Mouse (Mus musculus) brain, embryonic 14.5 days (tissue): ENCODE measurements around the gene Klhl8. TPM values are rescaled to one million over a fixed set of nuclear protein-coding genes. Genes with fewer than 3 reads are reported as not detected.
A peak's percentile ranks its signal among the peaks of the same experiment; 100 is the strongest.

Source experiments
- DNase-seq: peaks from one replicate; pipeline ENCODE4 v3.0.0-alpha.2; 2011; ENCODE audit warnings: low read depth
- CTCF ChIP-seq: fragments of 200-500 bp; IDR thresholded peaks from 2 replicates; pipeline ENCODE4 v1.5.1; 2012; ENCODE audit warnings: inconsistent platforms, mild to moderate bottlenecking, moderate library complexity, borderline replicate concordance; ENCODE audit not compliant: insufficient read depth, insufficient read length; ENCODE audit errors: extremely low read depth
- POLR2A ChIP-seq: fragments of 200-500 bp; IDR thresholded peaks from 2 replicates; pipeline ENCODE4 v1.6.1; 2012; ENCODE audit warnings: mild to moderate bottlenecking, inconsistent platforms, borderline replicate concordance; ENCODE audit not compliant: poor library complexity, insufficient read depth, insufficient read length, severe bottlenecking; ENCODE audit errors: extremely low read depth
- polyA plus RNA-seq: library from polyadenylated mRNA; depleted of rRNA; stranded (reverse); fragments of >200 nt; gene quantifications from 2 replicates; pipeline ENCODE4 v1.2.3, GENCODE M21; 2012

Gene Klhl8
- polyA plus RNA-seq, 1 experiment, result 35.6 TPM

DNA sequence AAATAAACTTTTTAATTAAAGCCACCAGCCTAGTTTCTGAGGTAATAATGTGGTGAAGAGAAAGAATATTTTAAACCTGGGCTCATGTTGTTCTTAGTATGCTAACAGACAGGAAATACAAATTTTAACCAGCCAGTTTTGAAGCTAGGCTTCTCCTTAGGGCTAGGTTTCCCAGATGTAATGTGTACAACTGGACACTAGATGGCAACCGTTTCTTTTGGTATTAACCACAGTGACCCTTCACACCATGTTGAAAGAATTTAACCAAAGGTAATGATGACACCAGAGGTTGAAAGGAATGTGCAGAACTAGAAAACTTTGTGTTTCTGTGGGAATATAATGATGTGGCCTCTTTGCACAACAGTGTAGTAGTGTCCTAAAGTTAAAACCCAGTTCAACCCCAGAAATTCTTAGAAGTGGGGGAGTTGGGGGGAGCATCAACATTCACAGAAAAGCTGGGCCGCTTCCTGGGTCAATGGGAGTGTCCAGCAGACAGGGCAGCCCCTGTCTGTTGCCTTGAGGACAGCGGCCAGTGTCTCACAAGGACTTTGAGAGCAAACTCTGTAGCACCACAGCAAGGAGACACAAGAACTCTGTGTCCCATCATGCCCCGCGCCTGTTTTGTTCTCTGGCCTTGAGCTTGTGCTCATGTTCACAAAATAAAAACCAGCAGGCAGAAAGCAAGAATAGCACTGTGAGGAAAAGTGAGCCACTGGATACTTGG is 54.6 kb downstream of the Klhl8 start:
- no peak for TF ChIP-seq POLR2A
- TF ChIP-seq CTCF, result peak; percentile 57; the same call in 1 of the 2 replicates
- DNase-seq, result peak; percentile 78

DNA sequence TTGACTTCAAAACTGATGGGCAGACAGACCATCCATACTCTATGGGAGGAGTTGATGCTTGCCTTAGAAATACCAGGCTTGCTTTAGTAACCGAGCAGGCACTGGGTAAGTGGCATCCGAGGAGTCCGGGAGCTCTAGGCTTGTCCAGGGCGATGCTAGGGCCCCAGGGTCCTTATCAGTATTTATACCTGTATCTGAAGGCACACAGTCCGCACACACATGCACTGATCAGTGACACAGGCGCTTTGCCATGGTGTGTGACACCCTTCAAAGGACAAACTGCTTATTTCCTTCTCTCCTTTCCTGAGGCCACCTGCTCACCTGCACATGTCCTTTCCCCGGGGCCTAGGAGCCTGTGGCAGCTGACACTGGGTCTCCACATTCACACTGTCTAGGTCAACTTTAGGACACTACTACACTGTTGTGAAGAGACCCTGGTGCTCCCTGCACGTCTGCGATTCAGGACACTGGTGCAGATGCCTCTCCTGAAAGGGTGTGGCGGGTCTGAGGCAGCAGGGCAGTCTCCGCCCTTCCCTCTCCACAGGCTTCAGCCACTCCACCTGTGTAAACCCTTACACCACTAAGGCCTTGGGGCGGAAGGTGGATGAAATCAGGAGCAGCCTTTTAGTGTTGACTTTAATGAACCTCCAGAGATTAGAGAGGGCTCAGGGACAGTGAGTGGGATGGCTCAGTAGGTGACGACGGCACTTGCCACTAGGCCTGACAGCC is 55.4 kb downstream of the Klhl8 start:
- TF ChIP-seq CTCF (no peak), POLR2A (no peak)
- no peak for DNase-seq

DNA sequence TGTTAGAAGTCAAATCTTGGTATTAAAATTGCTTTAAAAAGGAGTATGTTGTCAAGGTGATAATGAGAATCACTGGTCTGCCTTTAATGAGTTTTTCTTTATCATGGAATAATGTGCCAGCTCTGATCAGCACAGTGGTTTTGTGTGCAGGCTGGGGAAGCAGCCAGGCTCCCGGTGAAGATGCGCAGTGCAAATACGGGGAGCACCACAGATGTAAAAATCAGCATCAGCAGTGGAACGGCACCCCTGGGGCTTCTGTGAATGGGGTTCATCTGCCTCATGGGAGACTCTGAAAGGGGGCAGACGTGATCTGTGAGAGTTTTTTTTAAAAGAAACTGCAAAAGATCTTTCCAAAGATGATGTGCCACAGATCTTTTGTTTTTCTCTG is 56.3 kb downstream of the Klhl8 start:
- DNase-seq, result peak; percentile 46
- TF ChIP-seq POLR2A (no peak), CTCF (no peak)

DNA sequence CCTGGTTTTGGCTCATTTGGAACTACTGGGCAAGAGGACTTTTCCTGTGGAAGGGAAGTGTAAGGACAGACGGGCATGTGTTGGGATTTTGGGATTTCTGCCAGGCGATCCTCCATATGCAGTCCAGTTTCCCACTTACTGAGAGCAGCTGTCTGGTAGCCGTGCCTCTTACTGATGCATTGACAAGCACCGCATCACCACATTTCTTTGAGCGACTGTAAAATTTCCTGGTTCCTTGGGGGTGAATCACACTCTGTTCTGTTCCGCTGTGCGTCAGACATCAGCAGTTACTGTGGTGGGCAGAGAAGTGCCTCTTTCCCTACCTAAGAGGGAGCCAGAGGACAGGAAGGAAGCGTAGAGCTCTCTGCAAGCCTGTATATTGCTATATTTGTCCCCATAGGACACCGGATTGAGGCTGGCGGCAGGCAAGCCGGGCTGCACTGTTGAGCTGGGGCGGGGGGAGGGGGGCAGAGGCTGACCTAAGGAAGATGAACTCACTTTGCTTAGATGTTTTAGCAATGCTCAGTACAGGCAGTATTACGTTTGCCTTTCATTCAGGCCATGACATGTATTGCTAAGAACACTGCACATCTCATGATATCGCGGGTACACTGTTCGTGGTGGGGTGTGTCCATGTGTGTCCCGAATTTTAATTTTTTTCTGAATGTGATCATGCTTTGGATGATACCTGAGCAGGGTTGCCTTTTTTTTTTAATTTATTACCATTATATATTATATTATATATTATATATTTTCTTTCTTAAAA is 56.8 kb downstream of the Klhl8 start:
- peak; percentile 85 for DNase-seq
- peak; percentile 12; the same call in 1 of the 2 replicates for TF ChIP-seq CTCF
- no peak for TF ChIP-seq POLR2A

DNA sequence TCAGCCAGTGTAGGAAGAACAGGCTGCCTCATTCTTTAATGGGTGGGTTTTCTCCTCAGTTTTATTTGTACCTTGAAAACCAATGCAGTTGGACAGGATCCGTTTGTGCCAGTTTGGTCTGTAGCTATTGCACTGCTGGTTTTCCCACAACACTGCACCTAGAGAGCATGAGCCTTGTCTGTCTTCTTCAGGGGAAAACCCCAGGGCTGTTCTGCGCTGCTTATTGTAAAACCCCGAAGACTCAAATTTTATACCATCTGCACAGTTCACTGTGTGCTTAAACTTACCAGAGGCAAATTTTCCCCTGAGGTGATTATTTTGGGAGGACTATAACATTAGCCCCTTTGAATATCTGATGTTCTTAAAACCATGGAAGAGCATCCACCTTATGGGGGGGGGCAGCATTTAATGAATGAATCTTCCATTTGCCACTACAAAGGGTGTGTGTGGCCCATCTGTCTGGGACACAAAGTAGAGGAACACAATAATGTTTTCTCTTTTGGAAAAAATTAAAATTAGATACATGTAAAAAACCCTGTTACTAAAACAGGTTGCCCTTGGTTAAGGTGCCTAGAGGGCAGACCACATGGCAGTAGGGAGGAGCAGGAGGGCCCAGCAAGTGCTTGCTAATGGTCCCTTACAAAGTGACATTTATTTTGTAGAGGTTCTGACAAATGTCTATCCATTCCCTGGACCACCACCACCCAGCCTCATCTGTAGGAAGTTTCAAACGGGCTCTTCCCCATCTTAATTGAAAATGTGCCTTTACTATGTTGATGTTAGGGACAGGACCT is 58.1 kb downstream of the Klhl8 start:
- DNase-seq, result no peak
- TF ChIP-seq POLR2A, result no peak
- TF ChIP-seq CTCF, result no peak

DNA sequence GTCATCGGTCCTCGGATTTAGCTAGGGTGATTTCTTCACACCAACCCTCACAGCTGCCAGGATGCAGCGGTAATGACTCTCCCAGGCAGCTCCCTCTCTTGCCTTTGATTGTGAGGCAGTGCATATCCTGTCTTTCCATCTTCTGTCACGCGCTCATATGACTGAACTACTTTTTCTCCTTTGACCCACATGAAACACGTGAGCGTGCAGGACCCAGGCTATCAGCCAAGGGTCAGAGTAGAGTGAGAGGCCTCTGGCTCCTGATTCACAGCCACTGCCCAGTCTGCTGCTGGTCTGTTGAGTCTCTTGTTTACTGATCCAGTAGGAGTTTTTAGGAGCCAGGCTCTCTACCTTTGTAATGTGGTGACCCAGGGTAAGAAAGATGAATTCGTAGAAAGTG is 62.5 kb downstream of the Klhl8 start:
- no peak for DNase-seq
- no peak for TF ChIP-seq POLR2A
- no peak for TF ChIP-seq CTCF

DNA sequence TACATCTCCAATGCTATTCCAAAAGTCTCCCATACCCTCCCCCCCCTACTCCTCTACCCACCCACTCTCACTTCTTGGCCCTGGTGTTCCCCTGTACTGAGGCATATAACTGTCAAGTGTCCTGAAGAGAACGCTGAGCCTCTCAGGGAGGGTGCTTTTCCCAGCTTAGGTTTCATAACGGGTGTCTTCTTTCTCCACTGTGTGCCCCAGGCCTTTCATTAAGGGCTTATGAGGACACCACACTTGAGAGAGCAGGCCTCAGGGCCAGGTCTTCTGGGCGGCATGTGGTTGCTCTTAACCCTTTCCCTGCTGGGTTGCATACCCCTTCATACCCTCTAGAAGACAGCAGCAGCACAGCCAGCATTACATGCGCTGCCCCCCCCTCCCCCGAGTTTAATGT is 64.5 kb downstream of the Klhl8 start:
- DNase-seq, result no peak
- TF ChIP-seq POLR2A (no peak), CTCF (no peak)

DNA sequence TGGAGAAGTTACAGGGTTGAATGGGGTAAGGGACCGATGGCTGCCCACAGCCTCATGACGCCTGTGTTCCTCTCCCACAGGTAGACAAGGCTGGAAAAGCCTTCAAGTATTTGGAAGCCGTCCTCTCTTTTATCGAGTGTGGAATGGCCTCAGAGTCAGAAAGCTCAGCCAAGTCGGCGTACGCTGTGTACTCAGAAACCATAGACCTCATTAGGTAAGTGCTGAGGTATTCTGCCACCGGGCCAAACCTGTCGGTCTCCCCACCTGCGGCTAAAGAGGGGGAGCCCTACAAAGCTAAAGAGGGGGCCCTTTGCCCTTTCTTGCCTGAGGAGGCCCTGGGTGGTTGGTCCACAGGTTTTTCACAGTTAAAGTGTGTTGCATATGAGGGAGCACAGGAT is 64.9 kb downstream of the Klhl8 start:
- DNase-seq, result no peak
- TF ChIP-seq POLR2A, result no peak
- TF ChIP-seq CTCF, result no peak

DNA sequence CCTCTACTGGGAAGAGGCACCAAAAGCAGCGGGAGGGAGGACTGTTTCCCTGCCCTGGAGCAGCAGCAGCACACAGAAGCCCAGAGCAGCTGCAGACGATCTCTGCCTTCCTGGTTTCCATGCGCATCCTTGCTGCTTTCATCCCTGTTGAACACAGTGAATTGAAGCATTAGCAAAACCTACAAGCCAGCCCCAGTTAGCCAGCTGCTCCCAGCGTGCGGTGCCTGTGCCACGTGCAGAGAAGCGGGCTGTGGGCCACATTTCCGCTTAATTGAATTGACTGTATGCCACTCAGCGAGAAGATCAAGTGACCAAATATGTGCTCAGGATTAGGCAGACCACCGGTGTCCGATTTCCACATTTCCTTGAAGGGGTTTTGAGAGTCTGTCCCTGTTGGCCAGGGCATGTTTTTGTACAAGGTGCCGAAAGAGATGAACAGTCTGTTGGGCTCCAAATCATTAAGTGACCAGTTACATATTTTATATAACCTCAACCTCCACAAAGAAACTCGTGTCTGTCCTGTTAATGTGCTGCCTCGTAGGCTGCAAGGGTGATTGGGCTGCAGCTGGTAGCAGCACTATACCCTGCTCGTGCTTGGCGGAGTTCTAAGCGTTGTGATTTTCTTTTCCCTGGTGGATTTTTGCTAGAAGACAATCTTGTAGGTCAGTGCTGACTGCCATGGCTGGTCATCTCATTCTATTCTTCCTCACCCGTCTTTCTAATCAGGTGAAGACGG is 65.5 kb downstream of the Klhl8 start:
- DNase-seq, result peak; percentile 87
- TF ChIP-seq POLR2A (no peak), CTCF (no peak)

DNA sequence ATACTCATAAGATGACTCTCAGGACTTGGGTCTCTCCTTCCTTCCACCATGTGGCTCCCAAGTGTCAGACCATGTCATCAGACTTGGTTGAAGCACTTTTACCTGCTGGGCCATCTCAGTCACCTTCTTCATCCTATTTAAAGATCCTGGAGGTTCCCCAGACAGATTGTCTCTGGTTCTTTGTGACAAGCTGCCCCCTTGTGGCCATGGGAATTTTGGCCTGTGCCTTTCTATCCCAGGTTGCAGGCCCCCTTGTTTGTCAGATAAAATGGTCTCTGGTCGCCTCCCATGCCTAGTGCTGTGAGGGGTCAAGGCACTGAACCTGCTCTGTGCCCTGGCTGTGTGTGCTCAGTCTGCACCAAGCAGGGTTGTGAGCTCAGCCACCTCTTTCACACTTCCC is 67.1 kb downstream of the Klhl8 start:
- DNase-seq, result peak; percentile 61
- TF ChIP-seq POLR2A, result no peak
- peak; percentile 60; the same call in 1 of the 2 replicates for TF ChIP-seq CTCF

DNA sequence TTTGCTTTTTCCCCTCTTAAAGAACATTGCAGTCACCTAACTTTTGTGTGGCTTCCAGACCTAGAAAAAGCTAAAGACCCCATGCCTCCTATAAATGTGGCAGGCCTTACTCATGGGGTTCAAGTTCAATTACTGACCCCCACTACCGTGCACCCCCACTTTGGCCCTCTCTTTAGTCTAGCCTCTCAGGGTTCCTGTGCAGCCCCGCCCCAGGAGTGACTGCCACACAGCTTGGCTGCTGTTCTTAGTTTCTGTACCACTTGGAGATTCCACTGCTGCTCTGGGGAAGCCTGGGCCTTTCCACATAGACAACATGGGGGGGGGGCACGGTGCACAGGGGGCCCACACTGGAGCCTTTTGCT is 71.8 kb downstream of the Klhl8 start:
- no peak for DNase-seq
- TF ChIP-seq POLR2A, result no peak
- no peak for TF ChIP-seq CTCF
